ENCODE assay signal across 9 mouse cellular contexts in the genomic region with DNA sequence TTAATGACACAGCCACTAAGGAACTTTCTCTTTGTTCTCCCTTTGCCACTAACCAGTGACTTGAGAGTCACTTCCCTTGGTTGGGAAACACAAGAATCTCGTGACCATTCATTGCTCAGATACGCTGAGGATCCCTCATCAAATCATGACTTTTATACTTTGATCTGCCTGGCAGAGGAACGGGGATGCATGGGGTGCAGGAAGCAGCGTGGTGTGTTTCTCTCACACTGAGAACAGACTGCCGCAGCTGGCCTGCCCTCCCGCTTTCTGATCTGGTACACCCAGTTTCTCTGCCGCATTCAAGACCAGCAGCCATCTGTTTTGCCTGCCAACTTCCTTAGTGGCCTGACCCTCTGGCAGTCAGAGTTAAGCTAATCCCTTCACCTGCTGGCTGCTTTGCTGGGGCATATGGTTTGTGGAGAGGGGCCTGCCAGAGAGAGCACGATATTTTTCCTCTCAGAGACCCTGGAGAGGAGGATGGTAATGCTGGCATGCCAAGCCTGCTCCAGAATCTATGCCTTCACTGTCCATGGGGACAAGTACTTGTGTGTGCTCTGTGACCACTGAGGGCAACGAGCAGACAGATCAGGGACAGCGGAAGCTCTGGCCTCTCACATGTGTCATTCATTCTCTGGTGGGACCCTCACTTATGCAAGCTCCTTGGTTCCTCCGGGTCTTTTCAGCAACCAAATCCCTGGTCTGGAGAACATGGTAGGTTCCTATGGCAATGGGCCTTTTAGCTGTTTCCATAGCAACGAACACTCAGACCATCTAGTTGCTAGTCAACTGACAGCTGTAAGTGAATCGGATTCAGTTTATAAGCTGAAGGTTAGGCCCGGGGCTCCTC. TPM values are rescaled to one million over a fixed set of nuclear protein-coding genes. Genes with fewer than 3 reads are reported as not detected.
DNase-seq lines count a peak whose midpoint lies in the region; ATAC-seq lines count a peak whose summit lies in the region.
"Had no signal": no experiment of that assay in that cellular context is flagged by ENCODE, and none has a peak within 500 bp of the region (broad histone marks: within the 10 kb centered on the region; RNA-seq: fewer than 3 reads in every experiment).

No protein-coding gene starts in this region.

- H3K4me1 ChIP-seq in liver, embryonic 16.5 days (ENCODE audit: control insufficient read depth, low read depth, low read length) = no peaks in the 10 kb centered on the region
- H3K4me1 ChIP-seq in hindbrain, embryonic 15.5 days (replicated peaks) = peaks cover 24% of the 10 kb centered on the region
- peaks cover 27% of the 10 kb centered on the region for H3K4me1 ChIP-seq in midbrain, embryonic 14.5 days (ENCODE audit: control insufficient read depth, insufficient read depth, low read length)

- peak overlapping the region; percentile 5 for H3K27ac ChIP-seq in liver, embryonic 16.5 days (ENCODE audit: low read length)
- peak overlapping the region; percentile 67 for H3K27ac ChIP-seq in hindbrain, embryonic 15.5 days (replicated peaks)
- H3K27ac ChIP-seq in midbrain, embryonic 14.5 days (replicated peaks; ENCODE audit: low read depth, low read length) = peak overlapping the region; percentile 80
- H3K27ac ChIP-seq: heart, adult 2 months had no signal

- no peak overlapping the region for H3K4me3 ChIP-seq in liver, embryonic 16.5 days (ENCODE audit: low read depth, low read length)
- H3K4me3 ChIP-seq in hindbrain, embryonic 15.5 days = no peak overlapping the region
- H3K4me3 ChIP-seq in midbrain, embryonic 14.5 days (replicated peaks; ENCODE audit: low read depth, low read length) = no peak overlapping the region
- H3K4me3 ChIP-seq: heart, adult 2 months had no signal

- DNase-seq in liver = no peak
- peak; percentile 69 to 71 for DNase-seq in cerebellum, postnatal 25 days
- DNase-seq in midbrain, embryonic 14.5 days = peak; percentile 86
- no peak for DNase-seq in adrenal gland, postnatal 14 days
- no peak for DNase-seq in lung, postnatal 4 days

- H3K9ac ChIP-seq in liver, embryonic 16.5 days (ENCODE audit: low read depth, low read length) = no peak overlapping the region
- no peak overlapping the region for H3K9ac ChIP-seq in hindbrain, embryonic 15.5 days
- H3K9ac ChIP-seq in midbrain, embryonic 14.5 days (replicated peaks; ENCODE audit: low read length) = no peak overlapping the region

- H3K27me3 ChIP-seq in liver, embryonic 16.5 days (ENCODE audit: control insufficient read depth, insufficient read depth, low read depth, low read length) = no peaks in the 10 kb centered on the region
- no peaks in the 10 kb centered on the region for H3K27me3 ChIP-seq in hindbrain, embryonic 15.5 days
- no peaks in the 10 kb centered on the region for H3K27me3 ChIP-seq in midbrain, embryonic 14.5 days (ENCODE audit: control insufficient read depth, insufficient read depth, low read length)

- H3K4me2 ChIP-seq in liver, embryonic 16.5 days (ENCODE audit: low read depth, low read length) = no peak overlapping the region
- no peak overlapping the region for H3K4me2 ChIP-seq in hindbrain, embryonic 15.5 days
- H3K4me2 ChIP-seq in midbrain, embryonic 14.5 days (ENCODE audit: low read length) = peak overlapping the region; percentile 17; the same call in 1 of the 2 replicates

- H3K9me3 ChIP-seq in liver, embryonic 16.5 days (replicated peaks; ENCODE audit: control insufficient read depth, low read length) = no peaks in the 10 kb centered on the region
- no peaks in the 10 kb centered on the region for H3K9me3 ChIP-seq in hindbrain, embryonic 15.5 days
- no peaks in the 10 kb centered on the region for H3K9me3 ChIP-seq in midbrain, embryonic 14.5 days (ENCODE audit: control insufficient read depth, low read length)

- no peaks in the 10 kb centered on the region for H3K36me3 ChIP-seq in liver, embryonic 16.5 days (ENCODE audit: control insufficient read depth, insufficient read depth)
- H3K36me3 ChIP-seq in hindbrain, embryonic 15.5 days = peaks cover 4% of the 10 kb centered on the region; the same call in 1 of the 2 replicates
- peaks cover 19% of the 10 kb centered on the region for H3K36me3 ChIP-seq in midbrain, embryonic 14.5 days (ENCODE audit: control insufficient read depth, insufficient read depth, low read length)

- 45% methylated on average over 14 of the region's 14 CpGs for WGBS in liver, embryonic 16.5 days (ENCODE audit: insufficient replicate concordance)
- WGBS in hindbrain, embryonic 15.5 days = 18% methylated on average over 14 of the region's 14 CpGs
- 14% methylated on average over 14 of the region's 14 CpGs for WGBS in midbrain, embryonic 14.5 days

- ATAC-seq in liver, embryonic 16.5 days (ENCODE audit: low read depth) = no peak
- ATAC-seq in hindbrain, embryonic 15.5 days (ENCODE audit: low FRiP score, low read depth) = peak; percentile 81
- peak; percentile 62; the same call in 1 of the 2 replicates for ATAC-seq in midbrain, embryonic 14.5 days (ENCODE audit: low FRiP score, low TSS enrichment)
- ATAC-seq in frontal cortex, adult (ENCODE audit: low TSS enrichment) = no peak

RNA-seq across cellular contexts. Expression of gene Npc2, which starts 20.6 kb away (rescaled TPM):
- polyA plus RNA-seq in liver, embryonic 16.5 days (2015; fragmentation: Nextera tagmentation; extraction: Ambion mirVana) = 26.9 and 27.9 TPM in 2 replicates
- 59.0 and 64.0 TPM in 2 replicates for polyA plus RNA-seq in hindbrain, embryonic 15.5 days (2015; fragmentation: Nextera tagmentation; extraction: Ambion mirVana)
- polyA plus RNA-seq in midbrain, embryonic 14.5 days (2014; fragmentation: Nextera tagmentation; extraction: Ambion mirVana) = 56.2 and 61.0 TPM in 2 replicates
- 57.2 and 67.4 TPM in 2 replicates for total RNA-seq in adrenal gland, postnatal 14 days (2021)

RNA-seq across cellular contexts. Expression of gene Isca2, which starts 20.7 kb away (rescaled TPM):
- polyA plus RNA-seq in liver, embryonic 16.5 days (2015; fragmentation: Nextera tagmentation; extraction: Ambion mirVana) = 94.7 and 96.2 TPM in 2 replicates
- polyA plus RNA-seq in hindbrain, embryonic 15.5 days (2015; fragmentation: Nextera tagmentation; extraction: Ambion mirVana) = 137 and 151 TPM in 2 replicates
- polyA plus RNA-seq in midbrain, embryonic 14.5 days (2014; fragmentation: Nextera tagmentation; extraction: Ambion mirVana) = 133 and 146 TPM in 2 replicates
- 98.2 and 115 TPM in 2 replicates for total RNA-seq in adrenal gland, postnatal 14 days (2021)

RNA-seq across cellular contexts. Expression of gene Syndig1l, which starts 53.7 kb away (rescaled TPM):
- 0.08 and 0.09 TPM in 2 replicates for polyA plus RNA-seq in liver, embryonic 16.5 days (2015; fragmentation: Nextera tagmentation; extraction: Ambion mirVana)
- polyA plus RNA-seq in hindbrain, embryonic 15.5 days (2015; fragmentation: Nextera tagmentation; extraction: Ambion mirVana) = 10.9 and 12.0 TPM in 2 replicates
- 8.4 and 10.5 TPM in 2 replicates for polyA plus RNA-seq in midbrain, embryonic 14.5 days (2014; fragmentation: Nextera tagmentation; extraction: Ambion mirVana)
- 0.49 TPM in 1 of 2 replicates, not detected in the other for total RNA-seq in adrenal gland, postnatal 14 days (2021)
- total RNA-seq: heart, adult 2 months had no signal
- polyA plus RNA-seq: heart, adult 2 months had no signal

Comparison
In these comparisons a context has a peak if more than half of its experiments do, and no peak if none do; other contexts are left out.
1. ATAC-seq: peak in hindbrain, embryonic 15.5 days (single experiment) and midbrain, embryonic 14.5 days (single experiment); none in liver, embryonic 16.5 days (single experiment) and frontal cortex, adult (single experiment).
2. H3K27ac ChIP-seq: peak in every context shown above with its lines; median percentile 80 in midbrain, embryonic 14.5 days; 67 in hindbrain, embryonic 15.5 days; 5 in liver, embryonic 16.5 days.
3. DNase-seq: peak in cerebellum, postnatal 25 days (2 of 2) and midbrain, embryonic 14.5 days (single experiment); none in liver (single experiment), adrenal gland, postnatal 14 days (single experiment) and lung, postnatal 4 days (0 of 2).